21 mouse cellular contexts compared by ENCODE assay signal in genomic region chr8:79550151-79550550, GRCm38 (mm10).
"Had no signal": no experiment of that assay in that cellular context is flagged by ENCODE, and none has a peak within 500 bp of the region (broad histone marks: within the 10 kb centered on the region; RNA-seq: fewer than 3 reads in every experiment).

No protein-coding gene starts in this region.

- ATAC-seq: liver, postnatal 0 days; lung, postnatal 0 days; midbrain, embryonic 16.5 days had no signal

- H3K9ac ChIP-seq: liver, postnatal 0 days; lung, embryonic 15.5 days; midbrain, embryonic 12.5 days; neural tube, embryonic 13.5 days; neural tube, embryonic 15.5 days had no signal

- DNase-seq: liver, postnatal 0 days; lung, adult 2 months; lung, postnatal 14 days; lung, postnatal 36 days; midbrain, embryonic 14.5 days; retina, postnatal 1 day; right cerebral cortex, adult 18-20 months; right cerebral cortex, postnatal 25 days; right cerebral cortex, postnatal 4 days; spleen, adult 18-20 months; thymus, adult 2 months; thymus, postnatal 14 days; thymus, postnatal 36 days had no signal

- H3K4me2 ChIP-seq: lung, embryonic 15.5 days; midbrain, embryonic 12.5 days; neural tube, embryonic 13.5 days; neural tube, embryonic 15.5 days had no signal

- H3K4me3 ChIP-seq: lung, embryonic 15.5 days; midbrain, embryonic 10.5 days; midbrain, embryonic 12.5 days; myocyte; neural tube, embryonic 13.5 days; neural tube, embryonic 15.5 days had no signal

- H3K27me3 ChIP-seq: lung, embryonic 15.5 days; midbrain, embryonic 12.5 days; neural tube, embryonic 13.5 days; neural tube, embryonic 15.5 days had no signal

- H3K4me1 ChIP-seq: lung, embryonic 15.5 days; midbrain, embryonic 10.5 days; midbrain, embryonic 12.5 days; neural tube, embryonic 13.5 days; neural tube, embryonic 15.5 days had no signal

- H3K27ac ChIP-seq: lung, embryonic 15.5 days; midbrain, embryonic 10.5 days; midbrain, embryonic 12.5 days; neural tube, embryonic 13.5 days; neural tube, embryonic 15.5 days had no signal

- H3K36me3 ChIP-seq: lung, embryonic 15.5 days; midbrain, embryonic 10.5 days; midbrain, embryonic 12.5 days; neural tube, embryonic 13.5 days; neural tube, embryonic 15.5 days had no signal

- H3K9me3 ChIP-seq: lung, embryonic 15.5 days; midbrain, embryonic 10.5 days; midbrain, embryonic 12.5 days; neural tube, embryonic 13.5 days; neural tube, embryonic 15.5 days had no signal
